ENCODE assay signal across 21 mouse cellular contexts in the genomic region with DNA sequence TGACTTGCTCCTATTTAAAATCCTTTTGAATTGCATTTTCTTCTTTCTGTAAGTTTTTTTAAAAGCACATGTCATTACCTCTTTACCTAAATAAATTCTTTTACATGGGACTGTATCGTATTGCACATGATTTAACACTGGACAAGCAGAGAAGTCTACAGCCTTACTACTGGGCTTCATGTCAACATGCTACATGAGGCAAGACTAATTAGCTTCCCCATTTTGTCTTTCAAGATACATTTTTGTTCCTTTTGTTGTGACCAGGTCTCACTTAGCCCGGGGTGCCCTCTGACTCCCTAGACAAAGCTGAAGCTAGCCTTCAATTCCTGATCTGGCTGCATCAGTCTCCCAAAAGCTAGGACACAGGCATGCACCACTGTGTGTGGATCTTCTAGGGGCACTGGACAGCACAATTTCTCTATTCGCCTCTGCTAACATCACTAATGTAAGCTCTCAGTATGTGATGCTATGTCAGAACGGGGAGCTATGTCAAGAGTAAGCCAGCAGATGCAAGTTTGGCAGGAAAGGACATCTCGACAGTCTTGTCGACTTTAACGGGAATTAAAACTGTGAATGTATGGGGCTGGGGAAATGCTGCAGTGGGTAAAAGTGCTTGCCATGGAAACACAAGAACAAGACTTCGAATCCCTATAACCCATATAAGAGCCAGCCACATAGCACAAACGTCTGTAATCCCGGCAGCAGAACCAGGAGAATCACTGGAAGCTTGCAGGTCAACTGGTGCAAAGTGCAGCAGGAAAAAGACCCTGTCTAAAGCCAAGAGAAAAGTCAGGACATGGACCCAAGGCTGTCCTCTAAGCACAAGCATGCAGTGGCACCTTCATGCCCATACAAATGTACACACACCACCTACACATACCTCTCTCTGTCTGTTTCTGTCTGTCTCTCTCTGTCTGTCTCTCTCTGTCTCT. TPM values are rescaled to one million over a fixed set of nuclear protein-coding genes. Genes with fewer than 3 reads are reported as not detected.
DNase-seq lines count a peak whose midpoint lies in the region; ATAC-seq and TF ChIP-seq lines count a peak whose summit lies in the region.
"Had no signal": no experiment of that assay in that cellular context is flagged by ENCODE, and none has a peak within 500 bp of the region (broad histone marks: within the 10 kb centered on the region; RNA-seq: fewer than 3 reads in every experiment).

No protein-coding gene starts in this region.

- H3K4me3 ChIP-seq in forebrain, postnatal 0 days (ENCODE audit: low read depth, low read length): no peak overlapping the region
- no peak overlapping the region for H3K4me3 ChIP-seq in forebrain, embryonic 16.5 days (replicated peaks; ENCODE audit: low read length)
- H3K4me3 ChIP-seq in liver, embryonic 13.5 days (replicated peaks): no peak overlapping the region
- 0 out of 2 replicates have a peak overlapping the region, but pooled peaks have one; percentile 11 for H3K4me3 ChIP-seq in bone marrow macrophage, adult 2 months (ENCODE audit: insufficient read depth, low read length)
- H3K4me3 ChIP-seq: embryonic facial prominence, embryonic 13.5 days; hindbrain, embryonic 15.5 days; limb, embryonic 12.5 days; megakaryocyte, embryonic 14.5 days had no signal

- WGBS in forebrain, postnatal 0 days: 55% methylated on average over 10 of the region's 10 CpGs
- 70% methylated on average over 10 of the region's 10 CpGs for WGBS in forebrain, embryonic 16.5 days
- WGBS in liver, embryonic 13.5 days (ENCODE audit: insufficient replicate concordance): 82% methylated on average over 10 of the region's 10 CpGs

- H3K9ac ChIP-seq in forebrain, postnatal 0 days: no peak overlapping the region
- no peak overlapping the region for H3K9ac ChIP-seq in forebrain, embryonic 16.5 days (replicated peaks; ENCODE audit: low read depth, low read length)
- no peak overlapping the region for H3K9ac ChIP-seq in liver, embryonic 13.5 days
- H3K9ac ChIP-seq: embryonic facial prominence, embryonic 13.5 days; hindbrain, embryonic 15.5 days; limb, embryonic 12.5 days; liver, embryonic 14.5 days had no signal

- no peaks in the 10 kb centered on the region; the same call in 1 of the 2 replicates for H3K4me1 ChIP-seq in forebrain, postnatal 0 days (ENCODE audit: insufficient read depth)
- H3K4me1 ChIP-seq in forebrain, embryonic 16.5 days (replicated peaks; ENCODE audit: control insufficient read depth, insufficient read depth, low read length): peaks cover 24% of the 10 kb centered on the region
- peaks cover 53% of the 10 kb centered on the region for H3K4me1 ChIP-seq in liver, embryonic 13.5 days (replicated peaks)
- H3K4me1 ChIP-seq in bone marrow macrophage, adult 2 months (ENCODE audit: control insufficient read depth, insufficient read depth, low read length): peaks cover 51% of the 10 kb centered on the region

- TF ChIP-seq POLR2A in bone marrow macrophage, adult 2 months (IDR thresholded peaks at IDR 0.05; ENCODE audit: borderline replicate concordance, low read depth, low read length): no peak

- H3K27ac ChIP-seq in forebrain, postnatal 0 days (ENCODE audit: low read depth, low read length): no peak overlapping the region
- no peak overlapping the region for H3K27ac ChIP-seq in forebrain, embryonic 16.5 days (ENCODE audit: low read length)
- H3K27ac ChIP-seq in liver, embryonic 13.5 days: peak overlapping the region; percentile 23; the same call in 1 of the 2 replicates
- H3K27ac ChIP-seq in bone marrow macrophage, adult 2 months (ENCODE audit: insufficient read depth, low read depth, low read length): peak overlapping the region; percentile 68
- H3K27ac ChIP-seq: embryonic facial prominence, embryonic 13.5 days; hindbrain, embryonic 15.5 days; limb, embryonic 12.5 days; liver, embryonic 14.5 days had no signal

- no peak for TF ChIP-seq CTCF in forebrain, postnatal 0 days (IDR thresholded peaks at IDR 0.05; ENCODE audit: low read depth)
- TF ChIP-seq CTCF in bone marrow macrophage, adult 2 months (IDR thresholded peaks at IDR 0.05; ENCODE audit: low read depth, low read length): no peak

- no peak overlapping the region for H3K4me2 ChIP-seq in forebrain, postnatal 0 days (ENCODE audit: low read depth)
- H3K4me2 ChIP-seq in forebrain, embryonic 16.5 days (ENCODE audit: low read length): no peak overlapping the region
- H3K4me2 ChIP-seq in liver, embryonic 13.5 days: no peak overlapping the region
- H3K4me2 ChIP-seq: embryonic facial prominence, embryonic 13.5 days; heart, embryonic 11.5 days; hindbrain, embryonic 15.5 days; limb, embryonic 12.5 days had no signal

- no peaks in the 10 kb centered on the region for H3K27me3 ChIP-seq in forebrain, postnatal 0 days (ENCODE audit: insufficient read depth, low read length)
- no peaks in the 10 kb centered on the region for H3K27me3 ChIP-seq in forebrain, embryonic 16.5 days (replicated peaks; ENCODE audit: control insufficient read depth, insufficient read depth, low read length)
- H3K27me3 ChIP-seq in liver, embryonic 13.5 days: no peaks in the 10 kb centered on the region
- H3K27me3 ChIP-seq: embryonic facial prominence, embryonic 13.5 days; hindbrain, embryonic 15.5 days; limb, embryonic 12.5 days; megakaryocyte, embryonic 14.5 days; Patski had no signal

- DNase-seq in forebrain, postnatal 0 days: no peak
- no peak for DNase-seq in liver, embryonic 13.5 days
- DNase-seq in liver: no peak
- DNase-seq in thymus, postnatal 4 days: no peak
- DNase-seq: adrenal gland, postnatal 10 days; heart, postnatal 10 days; kidney, postnatal 25 days; layer of hippocampus, adult 9-11 months; thymus, adult 2 months had no signal

- H3K9me3 ChIP-seq in forebrain, postnatal 0 days (ENCODE audit: low read length): no peaks in the 10 kb centered on the region
- no peaks in the 10 kb centered on the region for H3K9me3 ChIP-seq in forebrain, embryonic 16.5 days (ENCODE audit: control insufficient read depth, low read length)
- H3K9me3 ChIP-seq in liver, embryonic 13.5 days (replicated peaks): no peaks in the 10 kb centered on the region
- H3K9me3 ChIP-seq: embryonic facial prominence, embryonic 13.5 days; hindbrain, embryonic 15.5 days; limb, embryonic 12.5 days; megakaryocyte, embryonic 14.5 days had no signal

- H3K36me3 ChIP-seq in forebrain, postnatal 0 days (ENCODE audit: insufficient read depth): no peaks in the 10 kb centered on the region
- H3K36me3 ChIP-seq in forebrain, embryonic 16.5 days (ENCODE audit: control insufficient read depth, insufficient read depth): no peaks in the 10 kb centered on the region
- H3K36me3 ChIP-seq in liver, embryonic 13.5 days: peaks cover 15% of the 10 kb centered on the region; the same call in 1 of the 2 replicates
- H3K36me3 ChIP-seq: embryonic facial prominence, embryonic 13.5 days; hindbrain, embryonic 15.5 days; limb, embryonic 12.5 days had no signal

- 0 out of 2 replicates have a peak, but pooled peaks have one; percentile 12 for ATAC-seq in forebrain, postnatal 0 days
- ATAC-seq in forebrain, embryonic 16.5 days: no peak
- ATAC-seq in liver, embryonic 13.5 days (ENCODE audit: low read depth): no peak
- ATAC-seq in neutrophil, adult 5-6 weeks (ENCODE audit: extremely low read depth, insufficient number of reproducible peaks, low FRiP score, poor library complexity, severe bottlenecking): 0 out of 2 replicates have a peak, but pooled peaks have one; percentile 33
- ATAC-seq: intestine, embryonic 16.5 days; midbrain, embryonic 16.5 days; Patski had no signal

RNA-seq across cellular contexts. Expression of gene Fnip2, which starts 5.5 kb away (rescaled TPM):
- 31.2 and 37.7 TPM in 2 replicates for total RNA-seq in forebrain, postnatal 0 days (2014; rRNA removed)
- 3.1 and 5.1 TPM in 2 replicates for polyA plus RNA-seq in forebrain, postnatal 0 days (2015; fragmentation: Nextera tagmentation; extraction: Ambion mirVana)
- polyA plus RNA-seq in forebrain, embryonic 16.5 days (2015; fragmentation: Nextera tagmentation; extraction: Ambion mirVana): 4.0 and 5.7 TPM in 2 replicates
- 3.5 and 3.8 TPM in 2 replicates for polyA plus RNA-seq in liver, embryonic 13.5 days (2015; fragmentation: Nextera tagmentation; extraction: Ambion mirVana)
- 125 and 135 TPM in 2 replicates for polyA plus RNA-seq in bone marrow macrophage, adult 2 months (2012; ENCODE audit: insufficient read depth, insufficient read length, missing spikeins)
- total RNA-seq in neutrophil, adult 5-6 weeks (2017): 19.4 and 19.8 TPM in 2 replicates

RNA-seq across cellular contexts. Expression of gene Ppid, which starts 29.1 kb away (rescaled TPM):
- total RNA-seq in forebrain, postnatal 0 days (2014; rRNA removed): 90.5 and 106 TPM in 2 replicates
- 132 and 135 TPM in 2 replicates for polyA plus RNA-seq in forebrain, postnatal 0 days (2015; fragmentation: Nextera tagmentation; extraction: Ambion mirVana)
- polyA plus RNA-seq in forebrain, embryonic 16.5 days (2015; fragmentation: Nextera tagmentation; extraction: Ambion mirVana): 161 and 169 TPM in 2 replicates
- polyA plus RNA-seq in liver, embryonic 13.5 days (2015; fragmentation: Nextera tagmentation; extraction: Ambion mirVana): 164 and 208 TPM in 2 replicates
- polyA plus RNA-seq in bone marrow macrophage, adult 2 months (2012; ENCODE audit: insufficient read depth, insufficient read length, missing spikeins): 34.9 and 45.8 TPM in 2 replicates
- total RNA-seq in neutrophil, adult 5-6 weeks (2017): 76.5 and 110 TPM in 2 replicates

Comparison
In these comparisons a context has a peak if more than half of its experiments do, and no peak if none do; other contexts are left out.
1. ATAC-seq: peak in forebrain, postnatal 0 days (single experiment) and neutrophil, adult 5-6 weeks (single experiment); none in forebrain, embryonic 16.5 days (single experiment) and liver, embryonic 13.5 days (single experiment).
2. H3K27ac ChIP-seq: peak in liver, embryonic 13.5 days (single experiment) and bone marrow macrophage, adult 2 months (single experiment); none in forebrain, postnatal 0 days (single experiment) and forebrain, embryonic 16.5 days (single experiment).
3. RNA of gene Fnip2, which starts 5.5 kb away (polyA plus RNA-seq): 125 to 135 TPM in bone marrow macrophage, adult 2 months; 4.0 to 5.7 TPM in forebrain, embryonic 16.5 days, 3.1 to 5.1 TPM in forebrain, postnatal 0 days and 3.5 to 3.8 TPM in liver, embryonic 13.5 days; every median in the first group is over 10 times any median in the second.